Mouse (Mus musculus) brain, adult 10 weeks (tissue): ENCODE data around the gene Wdr41. TPM values are rescaled to one million over a fixed set of nuclear protein-coding genes. Genes with fewer than 3 reads are reported as not detected.

Experiments used
- polyA plus RNA-seq: library from polyadenylated mRNA; stranded (reverse); fragments of 350-450 nt; fragmentation: Illumina TruSeq; extraction: RNeasy Lipid Tissue Mini Kit (QIAGEN cat#74804); gene quantifications from one replicate; pipeline ENCODE4 v1.2.3, GENCODE M21; 2015; ENCODE audit warnings: low read depth, low replicate concordance

Wdr41 gene
- polyA plus RNA-seq, result 28.7 TPM

DNA sequence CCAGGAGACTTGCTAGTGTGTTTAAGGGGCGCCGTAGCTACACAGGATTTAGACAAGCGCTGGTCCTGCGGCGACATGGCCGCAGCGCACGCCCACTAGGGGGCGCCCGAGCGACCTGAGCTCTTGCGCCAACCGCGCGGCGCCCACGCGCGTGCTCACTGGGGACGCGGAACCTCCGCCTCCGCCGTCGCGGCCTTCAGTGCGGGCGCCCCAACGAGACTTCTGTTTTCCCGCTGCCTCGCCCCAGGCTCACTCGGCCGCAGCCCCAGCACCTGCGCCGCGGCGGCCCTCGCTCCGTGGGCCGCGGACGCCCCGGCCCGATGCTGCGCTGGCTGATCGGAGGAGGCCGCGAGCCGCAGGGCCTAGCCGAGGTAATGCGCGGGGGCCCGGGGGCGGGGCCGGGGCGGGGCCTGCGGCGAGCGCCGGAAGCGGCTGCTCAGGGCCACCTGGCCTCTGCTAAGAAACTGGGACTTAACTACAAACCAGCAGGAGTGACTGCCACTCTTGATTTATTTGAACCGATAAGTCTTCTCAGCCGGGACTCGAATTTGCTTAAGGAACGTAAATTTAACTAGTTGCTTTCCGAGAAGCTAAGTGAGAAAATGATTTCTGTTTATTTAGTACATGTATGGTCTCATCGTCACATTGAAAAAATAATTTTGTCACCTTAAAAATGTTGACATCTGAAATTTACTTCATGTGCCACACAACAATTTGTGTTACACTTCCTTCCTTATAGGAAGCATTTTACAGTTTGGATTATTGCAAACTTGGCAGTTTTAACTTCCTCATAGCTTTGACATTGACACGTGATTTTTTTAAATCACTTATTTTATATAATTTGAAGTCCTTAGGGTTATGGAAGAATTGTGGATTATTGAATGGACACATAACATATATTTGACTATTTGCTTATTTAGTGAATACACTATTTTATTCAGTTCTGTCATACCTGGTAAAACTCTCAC, at the start of gene Wdr41:
Wdr41 (plus strand) TSS at position 126 of the 968 bp plus-strand sequence.

Other genes starting within 250 kb of the Wdr41 start
- 264 TPM for gene Tbca, start 187.4 kb upstream of the Wdr41 start, polyA plus RNA-seq
- gene Otp, start 100.7 kb upstream of the Wdr41 start, polyA plus RNA-seq, result not detected